Mouse (Mus musculus) intestine, embryonic 15.5 days (tissue): ENCODE data around the gene Ppil1. TPM values are rescaled to one million over a fixed set of nuclear protein-coding genes. Genes with fewer than 3 reads are reported as not detected.
A peak's percentile ranks its signal among the peaks of the same experiment; 100 is the strongest.

Experiments
- ATAC-seq: fragments of 200-750 bp; cut with Nextera tagmentation; 2 replicates; pipeline ENCODE4 v1.8.0; 2017; ENCODE audit warnings: moderate TSS enrichment, moderate library complexity
- H3K27ac ChIP-seq: fragments of 300-500 bp; sonication (generic); 2 replicates; pipeline ENCODE4 v1.5.1; 2015; ENCODE audit warnings: mild to moderate bottlenecking, inconsistent platforms
- H3K27me3 ChIP-seq: fragments of 300-500 bp; sonication (generic); replicated peaks from 2 replicates; pipeline ENCODE4 v1.6.1; 2015; ENCODE audit warnings: inconsistent platforms
- H3K36me3 ChIP-seq: fragments of 300-500 bp; sonication (generic); 2 replicates; pipeline ENCODE4 v1.6.1; 2015; ENCODE audit warnings: inconsistent platforms
- H3K4me1 ChIP-seq: fragments of 300-500 bp; sonication (generic); replicated peaks from 2 replicates; pipeline ENCODE4 v1.6.1; 2015; ENCODE audit warnings: inconsistent platforms
- H3K4me2 ChIP-seq: fragments of 300-500 bp; sonication (generic); replicated peaks from 2 replicates; pipeline ENCODE4 v1.6.1; 2015; ENCODE audit warnings: mild to moderate bottlenecking, inconsistent platforms
- H3K4me3 ChIP-seq: fragments of 300-500 bp; sonication (generic); replicated peaks from 2 replicates; pipeline ENCODE4 v1.5.1; 2015; ENCODE audit warnings: inconsistent platforms
- H3K9ac ChIP-seq: fragments of 300-500 bp; sonication (generic); 2 replicates; pipeline ENCODE4 v1.6.1; 2015; ENCODE audit warnings: inconsistent platforms
- H3K9me3 ChIP-seq: fragments of 300-500 bp; sonication (generic); 2 replicates; pipeline ENCODE4 v1.6.1; 2016; ENCODE audit warnings: inconsistent platforms
- WGBS: fragments of 180-500 bp; shearing (Covaris S2); methylation state at CpG from one replicate; pipeline ENCODE4 v1.1.7; 2015; 5-methylcytosine and 5-hydroxymethylcytosine counted together
- polyA plus RNA-seq: library from polyadenylated mRNA; unstranded; fragments of >200 nt; fragmentation: Nextera tagmentation; extraction: Ambion mirVana; gene quantifications from 2 replicates; pipeline ENCODE4 v1.2.1, GENCODE M21; 2015

Ppil1 gene
- polyA plus RNA-seq, 1 experiment from 2014 or later, result 157 TPM

- ATAC-seq, result no peak
- Histone ChIP-seq H3K4me3 (no peak overlapping the region), H3K9me3 (no peaks in the 10 kb centered on the region), H3K4me1 (peaks cover 18% of the 10 kb centered on the region), H3K27ac (no peak overlapping the region), H3K36me3 (peaks cover 9% of the 10 kb centered on the region; the same call in 1 of the 2 replicates), H3K27me3 (no peaks in the 10 kb centered on the region), H3K4me2 (no peak overlapping the region), H3K9ac (no peak overlapping the region)
- 91% methylated on average over 7 of the region's 7 CpGs for WGBS
These were observed 36.9 kb upstream of the Ppil1 start for GRCm38 (mm10) chr17:29300926-29301325.

GRCm38 (mm10) chr17:29299282-29299681 is 35.3 kb upstream of the Ppil1 start:
- 87% methylated on average over 4 of the region's 4 CpGs for WGBS
- peaks cover 9% of the 10 kb centered on the region; the same call in 1 of the 2 replicates for H3K36me3 ChIP-seq
- H3K4me2 ChIP-seq, result no peak overlapping the region
- no peak overlapping the region for H3K4me3 ChIP-seq
- peaks cover 6% of the 10 kb centered on the region; the same call in 1 of the 2 replicates for H3K4me1 ChIP-seq
- no peak for ATAC-seq
- no peaks in the 10 kb centered on the region for H3K9me3 ChIP-seq
- H3K27me3 ChIP-seq, result no peaks in the 10 kb centered on the region
- no peak overlapping the region for H3K9ac ChIP-seq
- H3K27ac ChIP-seq, result no peak overlapping the region

- H3K4me1 ChIP-seq, result 0 out of 2 replicates have a peak, but pooled peaks cover 2% of the 10 kb centered on the region
- H3K9ac ChIP-seq, result no peak overlapping the region
- no peaks in the 10 kb centered on the region for H3K27me3 ChIP-seq
These were observed 33.8 kb upstream of the Ppil1 start for GRCm38 (mm10) chr17:29297813-29298212.

GRCm38 (mm10) chr17:29297321-29297720 is 33.3 kb upstream of the Ppil1 start:
- Histone ChIP-seq H3K36me3 (peaks cover 12% of the 10 kb centered on the region; the same call in 1 of the 2 replicates), H3K4me2 (no peak overlapping the region), H3K9ac (no peak overlapping the region), H3K27me3 (no peaks in the 10 kb centered on the region), H3K27ac (no peak overlapping the region), H3K4me1 (0 out of 2 replicates have a peak, but pooled peaks cover 2% of the 10 kb centered on the region), H3K4me3 (no peak overlapping the region), H3K9me3 (no peaks in the 10 kb centered on the region)
- 43% methylated on average over 10 of the region's 10 CpGs for WGBS
- no peak for ATAC-seq

More at GRCm38 (mm10) chr17:29297813-29298212, 33.8 kb upstream of the Ppil1 start:
- Histone ChIP-seq H3K27ac (no peak overlapping the region), H3K4me2 (no peak overlapping the region), H3K36me3 (peaks cover 12% of the 10 kb centered on the region; the same call in 1 of the 2 replicates), H3K4me3 (no peak overlapping the region), H3K9me3 (no peaks in the 10 kb centered on the region)
- 82% methylated on average over 6 of the region's 6 CpGs for WGBS
- ATAC-seq, result no peak

GRCm38 (mm10) chr17:29295835-29296234 is 31.8 kb upstream of the Ppil1 start:
- peaks cover 12% of the 10 kb centered on the region; the same call in 1 of the 2 replicates for H3K36me3 ChIP-seq
- no peak overlapping the region for H3K4me3 ChIP-seq
- H3K4me1 ChIP-seq, result 0 out of 2 replicates have a peak, but pooled peaks cover 2% of the 10 kb centered on the region
- no peak overlapping the region for H3K9ac ChIP-seq
- no peak overlapping the region for H3K27ac ChIP-seq
- H3K27me3 ChIP-seq, result no peaks in the 10 kb centered on the region
- 55% methylated on average over 5 of the region's 5 CpGs for WGBS
- no peaks in the 10 kb centered on the region for H3K9me3 ChIP-seq
- ATAC-seq, result no peak
- no peak overlapping the region for H3K4me2 ChIP-seq

GRCm38 (mm10) chr17:29293807-29294605 is 30.0 kb upstream of the Ppil1 start:
- Histone ChIP-seq H3K4me3 (no peak overlapping the region), H3K4me2 (no peak overlapping the region), H3K9me3 (no peaks in the 10 kb centered on the region), H3K27me3 (no peaks in the 10 kb centered on the region), H3K4me1 (0 out of 2 replicates have a peak, but pooled peaks cover 2% of the 10 kb centered on the region), H3K9ac (no peak overlapping the region), H3K36me3 (peaks cover 3% of the 10 kb centered on the region; the same call in 1 of the 2 replicates), H3K27ac (0 out of 2 replicates have a peak overlapping the region, but pooled peaks have one; percentile 29)
- 70% methylated on average over 9 of the region's 9 CpGs for WGBS
- ATAC-seq, result peak; percentile 74

GRCm38 (mm10) chr17:29292996-29293395 is 29.0 kb upstream of the Ppil1 start:
- Histone ChIP-seq H3K9ac (no peak overlapping the region), H3K4me1 (0 out of 2 replicates have a peak, but pooled peaks cover 2% of the 10 kb centered on the region), H3K4me2 (no peak overlapping the region), H3K27me3 (no peaks in the 10 kb centered on the region), H3K9me3 (no peaks in the 10 kb centered on the region), H3K27ac (no peak overlapping the region), H3K4me3 (no peak overlapping the region), H3K36me3 (peaks cover 3% of the 10 kb centered on the region; the same call in 1 of the 2 replicates)
- 88% methylated on average over 3 of the region's 3 CpGs for WGBS
- no peak for ATAC-seq

GRCm38 (mm10) chr17:29291793-29292192 is 27.8 kb upstream of the Ppil1 start:
- 0 out of 2 replicates have a peak, but pooled peaks cover 2% of the 10 kb centered on the region for H3K4me1 ChIP-seq
- H3K27me3 ChIP-seq, result no peaks in the 10 kb centered on the region
- no peak overlapping the region for H3K4me3 ChIP-seq
- ATAC-seq, result no peak
- no peak overlapping the region for H3K4me2 ChIP-seq
- H3K27ac ChIP-seq, result no peak overlapping the region
- no peaks in the 10 kb centered on the region for H3K9me3 ChIP-seq
- H3K9ac ChIP-seq, result no peak overlapping the region
- peaks cover 3% of the 10 kb centered on the region; the same call in 1 of the 2 replicates for H3K36me3 ChIP-seq
- WGBS, result 86% methylated on average over 7 of the region's 7 CpGs

- Histone ChIP-seq H3K27me3 (no peaks in the 10 kb centered on the region), H3K9me3 (no peaks in the 10 kb centered on the region), H3K4me1 (no peaks in the 10 kb centered on the region), H3K27ac (no peak overlapping the region), H3K36me3 (peaks cover 3% of the 10 kb centered on the region; the same call in 1 of the 2 replicates), H3K4me3 (no peak overlapping the region), H3K4me2 (no peak overlapping the region), H3K9ac (no peak overlapping the region)
- ATAC-seq, result peak; percentile 25; the same call in 1 of the 2 replicates
- WGBS, result 71% methylated on average over 21 of the region's 21 CpGs
These were observed 18.4 kb upstream of the Ppil1 start for GRCm38 (mm10) chr17:29282216-29282952.

GRCm38 (mm10) chr17:29281541-29281940 is 17.6 kb upstream of the Ppil1 start:
- Histone ChIP-seq H3K9ac (no peak overlapping the region), H3K27ac (no peak overlapping the region), H3K4me2 (no peak overlapping the region), H3K9me3 (no peaks in the 10 kb centered on the region), H3K4me3 (no peak overlapping the region), H3K36me3 (peaks cover 3% of the 10 kb centered on the region; the same call in 1 of the 2 replicates), H3K27me3 (no peaks in the 10 kb centered on the region), H3K4me1 (no peaks in the 10 kb centered on the region)
- WGBS, result 92% methylated on average over 5 of the region's 5 CpGs
- no peak for ATAC-seq

- 94% methylated on average over 5 of the region's 5 CpGs for WGBS
- Histone ChIP-seq H3K27me3 (no peaks in the 10 kb centered on the region), H3K4me2 (no peak overlapping the region), H3K36me3 (peaks cover 3% of the 10 kb centered on the region; the same call in 1 of the 2 replicates), H3K4me3 (no peak overlapping the region), H3K9me3 (no peaks in the 10 kb centered on the region), H3K9ac (no peak overlapping the region), H3K4me1 (no peaks in the 10 kb centered on the region), H3K27ac (no peak overlapping the region)
- no peak for ATAC-seq
These were observed 16.4 kb upstream of the Ppil1 start for GRCm38 (mm10) chr17:29280422-29280821.

GRCm38 (mm10) chr17:29273889-29274288 is 9.9 kb upstream of the Ppil1 start:
- Histone ChIP-seq H3K36me3 (no peaks in the 10 kb centered on the region), H3K4me1 (0 out of 2 replicates have a peak, but pooled peaks cover 7% of the 10 kb centered on the region), H3K27me3 (no peaks in the 10 kb centered on the region), H3K4me3 (no peak overlapping the region), H3K27ac (no peak overlapping the region), H3K4me2 (no peak overlapping the region), H3K9ac (no peak overlapping the region), H3K9me3 (no peaks in the 10 kb centered on the region)
- no peak for ATAC-seq
- WGBS, result 70% methylated on average over 11 of the region's 11 CpGs
